Mouse (Mus musculus) regulatory T cell (primary cell): ENCODE measurements around the gene Npsr1.

ENCODE experiments used
- in situ Hi-C: fragments of 300-600 bp; cut with MboI, MseI; formaldehyde crosslinking; loops from one replicate; pipeline ENCODE4 v1.15.1; 2025; ENCODE audit warnings: high pct_unique_total_duplicates

The Npsr1 gene

DNA sequence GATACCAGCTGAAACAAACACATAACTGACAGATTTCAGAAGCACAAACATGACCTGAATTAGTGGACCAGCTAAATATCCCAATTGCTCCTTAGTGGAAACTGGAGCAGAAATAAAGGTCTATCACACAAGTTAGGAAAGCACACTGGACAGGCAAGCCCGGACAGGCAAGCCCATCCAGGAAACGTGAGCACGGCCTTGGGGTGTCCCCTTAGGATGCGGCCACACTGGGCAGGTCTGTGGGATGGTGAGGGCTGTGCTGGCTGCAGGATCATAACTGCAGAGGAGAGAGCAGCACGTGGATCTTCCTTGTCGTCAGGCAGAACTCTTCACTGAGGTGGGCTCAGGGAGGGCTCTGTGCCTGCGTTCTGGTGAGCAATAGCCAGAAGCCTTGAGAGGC lies at the start of gene Npsr1:
TSS of gene Npsr1 (plus strand) at position 301 of the 400 bp plus-strand sequence.
- in situ Hi-C loops: loop anchor here (10.0 kb wide), 1 partner anchor 947 kb away; no protein-coding TSS in a partner anchor

DNA sequence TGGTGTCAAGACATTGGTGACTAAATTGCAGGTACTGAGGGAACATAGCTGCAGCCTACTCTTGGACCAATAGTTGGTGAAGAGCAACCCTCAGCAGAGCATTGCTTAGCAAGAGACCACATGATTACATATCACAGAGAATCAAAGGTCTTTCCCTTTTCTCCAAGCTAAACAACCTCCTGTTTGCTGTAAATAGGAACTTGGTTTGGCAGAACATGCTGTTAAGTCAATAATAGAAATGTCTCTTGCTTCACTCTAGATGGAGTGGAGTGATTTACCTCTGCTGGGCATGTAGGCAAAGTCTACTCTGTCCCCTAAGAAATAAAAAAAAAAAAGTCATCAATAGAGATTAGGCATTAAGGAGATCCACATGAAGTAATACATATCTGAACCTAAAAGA lies 46.3 kb upstream of the Npsr1 start:
- in situ Hi-C loops: loop anchor here (10.0 kb wide), 1 partner anchor 1393 kb away; no protein-coding TSS in a partner anchor

DNA sequence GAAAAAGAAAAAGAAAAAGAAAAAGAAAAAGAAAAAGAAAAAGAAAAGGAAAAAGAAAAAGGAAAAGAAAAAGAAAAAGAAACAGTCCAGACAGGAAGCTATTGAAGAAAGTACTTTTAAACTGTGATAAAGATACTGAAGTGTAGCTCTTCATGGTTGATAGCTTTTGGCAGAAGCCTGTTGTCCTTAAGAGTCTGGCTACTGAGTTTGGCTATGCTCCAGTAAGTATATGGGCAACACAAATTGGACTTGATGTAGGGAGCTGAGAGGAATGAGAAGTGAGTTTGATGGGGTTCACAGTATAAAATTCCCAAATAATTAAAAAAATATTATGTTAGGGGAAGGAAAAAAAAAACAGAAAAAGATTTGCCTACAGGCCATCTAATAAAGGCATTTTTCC lies 34.5 kb upstream of the Npsr1 start:
- in situ Hi-C loops: no loop called here

DNA sequence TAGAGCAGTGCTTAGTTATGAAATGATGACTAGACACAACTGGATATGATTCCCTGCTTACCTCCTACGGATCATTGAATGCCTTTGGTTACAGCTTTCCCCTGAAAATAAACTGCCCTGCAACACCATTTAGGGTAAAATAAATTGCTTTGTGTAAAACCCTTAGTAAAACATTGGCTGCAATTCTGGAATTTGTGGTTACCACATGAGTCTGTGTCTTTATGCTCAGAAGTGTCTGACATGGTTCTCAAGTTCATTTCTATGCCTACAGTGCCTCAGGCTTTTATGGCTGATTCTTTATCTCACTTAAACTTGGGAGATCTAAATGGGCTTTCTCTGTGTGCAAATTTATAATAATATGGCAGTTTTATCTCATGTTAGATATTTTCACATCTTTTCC lies 26.1 kb upstream of the Npsr1 start:
- in situ Hi-C loops: no loop called here

- in situ Hi-C loops: no loop called here
Observed at GRCm38 (mm10) chr9:24077596-24077995, 20.2 kb upstream of the Npsr1 start.

DNA sequence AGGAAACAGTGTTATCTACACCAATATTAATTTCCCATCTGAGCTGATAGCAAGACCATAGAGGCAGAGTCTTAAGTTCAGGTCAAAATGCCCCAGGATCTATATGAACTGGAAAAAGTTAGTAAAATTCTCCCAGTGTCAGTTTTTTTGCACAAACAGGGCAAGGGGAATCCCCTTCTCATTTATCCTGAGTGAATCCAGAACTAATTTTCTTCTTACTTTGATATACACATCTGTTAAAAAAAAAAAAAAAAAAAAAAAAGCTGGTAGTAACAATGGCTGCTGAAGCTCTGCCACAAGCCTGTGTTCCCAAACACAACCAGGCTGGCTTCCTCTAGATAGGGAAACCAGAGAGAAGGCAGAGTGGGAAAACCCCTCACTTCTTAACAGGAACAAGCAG lies 5.9 kb upstream of the Npsr1 start:
- in situ Hi-C loops: loop anchor here (10.0 kb wide), 1 partner anchor 953 kb away; no protein-coding TSS in a partner anchor

- in situ Hi-C loops: loop anchor here (10.0 kb wide), 1 partner anchor 946 kb away; no protein-coding TSS in a partner anchor
Observed at GRCm38 (mm10) chr9:24098526-24098925, 730 bp downstream of the Npsr1 start.

GRCm38 (mm10) chr9:24099631-24100030 lies 1.8 kb downstream of the Npsr1 start:
- in situ Hi-C loops: loop anchor here (10.0 kb wide), 1 partner anchor 945 kb away; no protein-coding TSS in a partner anchor

- in situ Hi-C loops: no loop called here
Observed at GRCm38 (mm10) chr9:24119423-24119822, 21.6 kb downstream of the Npsr1 start.

DNA sequence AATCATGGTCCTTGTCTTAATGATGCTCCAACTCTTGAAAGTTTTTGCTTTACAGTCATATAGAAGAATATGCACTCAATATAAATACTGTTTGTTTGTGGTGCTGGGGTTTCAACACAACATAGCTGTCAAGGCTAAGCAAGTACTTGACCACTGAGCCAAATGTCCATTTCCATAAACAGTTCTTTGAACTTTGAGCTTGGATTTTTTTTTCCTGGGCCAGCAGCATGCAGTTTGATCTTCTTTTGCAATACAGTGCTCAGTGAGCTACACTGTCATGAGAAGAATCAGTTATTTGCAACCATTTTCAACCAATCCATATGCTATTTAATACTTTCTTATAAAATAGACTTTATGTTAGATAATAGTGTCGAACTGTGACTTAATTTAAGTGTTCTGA lies 35.3 kb downstream of the Npsr1 start:
- in situ Hi-C loops: no loop called here

GRCm38 (mm10) chr9:24136354-24136753 lies 38.6 kb downstream of the Npsr1 start:
- in situ Hi-C loops: no loop called here

DNA sequence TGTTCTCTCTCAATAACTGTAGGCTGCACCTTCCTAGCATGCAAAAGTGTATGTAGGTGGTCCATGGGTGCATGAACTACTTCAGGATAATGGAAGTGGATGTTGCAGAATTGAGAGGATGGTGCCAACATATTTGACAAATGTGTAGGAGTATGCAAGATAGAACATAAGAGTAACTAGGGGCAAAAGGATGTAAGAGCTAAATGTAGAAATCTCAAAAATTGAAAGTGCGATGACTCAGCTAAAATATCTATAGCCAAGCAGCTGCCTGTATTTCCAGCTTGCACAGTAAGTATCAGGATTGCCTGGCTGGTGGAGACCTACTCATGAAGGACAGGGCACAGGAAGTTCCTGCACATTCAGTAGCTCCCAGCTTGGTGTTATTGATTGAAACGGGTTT lies 46.5 kb downstream of the Npsr1 start:
- in situ Hi-C loops: no loop called here

GRCm38 (mm10) chr9:24157208-24157607 lies 59.4 kb downstream of the Npsr1 start:
- in situ Hi-C loops: no loop called here

DNA sequence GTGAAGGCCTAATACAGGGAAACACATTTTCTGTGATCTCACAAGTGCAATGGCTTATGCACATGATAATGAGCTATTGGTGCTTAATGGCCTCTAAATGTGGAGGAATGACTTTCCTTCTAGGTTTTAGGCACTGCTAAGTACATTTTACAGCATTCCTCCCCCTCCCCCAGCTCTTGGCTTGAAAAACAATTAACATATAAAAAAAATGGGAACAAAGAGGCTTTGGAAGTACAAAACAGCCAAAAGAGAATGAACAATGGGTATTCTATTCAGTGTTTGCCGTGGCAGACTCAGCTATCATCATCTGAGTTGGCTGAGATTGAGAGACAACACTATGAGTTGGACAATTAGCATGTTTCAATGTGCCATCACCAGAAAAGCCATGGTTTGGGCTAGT lies 62.6 kb downstream of the Npsr1 start:
- in situ Hi-C loops: loop anchor here (10.0 kb wide), 1 partner anchor 406 kb away; no protein-coding TSS in a partner anchor

- in situ Hi-C loops: loop anchor here (10.0 kb wide), 1 partner anchor 414 kb away; no protein-coding TSS in a partner anchor
Observed at GRCm38 (mm10) chr9:24168501-24168900, 70.7 kb downstream of the Npsr1 start.

GRCm38 (mm10) chr9:24170728-24171127 lies 72.9 kb downstream of the Npsr1 start:
- in situ Hi-C loops: no loop called here

- in situ Hi-C loops: no loop called here
Observed at GRCm38 (mm10) chr9:24178744-24179143, 80.9 kb downstream of the Npsr1 start.

DNA sequence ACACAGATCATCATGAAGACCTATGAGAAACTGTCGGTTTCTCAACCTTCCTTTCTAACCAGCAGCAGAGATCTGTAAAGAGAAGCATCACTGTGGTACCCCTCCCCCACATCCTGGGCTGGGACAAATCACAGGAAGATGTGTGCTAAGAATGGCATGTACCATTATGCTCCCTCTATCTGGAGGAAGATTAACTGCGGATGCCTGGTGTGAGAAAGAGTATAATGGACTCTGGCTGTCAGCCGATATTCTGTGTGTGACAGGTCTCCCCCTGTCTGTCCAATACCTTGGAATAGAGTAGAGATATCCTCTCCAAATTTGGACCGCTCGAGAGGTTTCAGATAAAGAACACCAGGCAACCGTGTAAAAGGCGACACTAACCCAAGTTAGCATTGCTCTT lies 83.1 kb downstream of the Npsr1 start:
- in situ Hi-C loops: no loop called here

GRCm38 (mm10) chr9:24186289-24186688 lies 88.5 kb downstream of the Npsr1 start:
- in situ Hi-C loops: no loop called here

DNA sequence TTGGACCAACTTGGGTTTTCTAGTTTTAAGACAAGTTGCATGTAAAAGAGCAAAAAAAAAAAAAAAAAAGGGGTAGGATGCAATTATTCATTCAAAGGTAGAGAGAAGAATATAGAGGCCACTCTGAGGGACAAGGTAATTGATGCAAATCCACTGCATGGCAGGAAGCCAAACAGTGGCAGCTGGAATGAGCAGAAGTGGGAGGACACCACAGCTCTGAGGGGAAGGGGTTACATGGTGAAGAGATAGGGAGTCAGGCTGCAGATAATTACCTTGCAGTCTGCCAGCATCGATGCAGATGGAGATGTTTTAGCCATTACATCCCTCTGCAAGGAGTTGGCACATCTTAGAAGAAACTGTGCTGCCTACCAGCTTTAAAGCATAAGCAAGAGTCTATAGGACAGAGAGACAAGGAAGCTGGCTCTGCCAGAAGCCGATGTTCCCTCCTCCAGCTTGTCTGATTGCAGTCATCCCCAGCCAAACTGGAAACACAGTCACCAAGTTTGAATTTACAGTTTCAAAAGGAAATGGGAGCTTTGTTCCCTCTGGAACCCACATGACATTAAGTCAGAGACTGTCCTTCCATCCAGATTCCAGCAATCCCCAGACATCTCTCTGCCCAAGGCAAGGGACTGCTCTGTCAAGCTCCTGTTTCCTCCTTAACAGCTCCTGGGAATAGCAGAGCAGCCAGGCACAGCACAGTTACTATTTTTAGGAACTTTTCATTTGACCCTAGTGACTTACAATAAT lies 91.9 kb downstream of the Npsr1 start:
- in situ Hi-C loops: no loop called here

GRCm38 (mm10) chr9:24190261-24190588 lies 92.4 kb downstream of the Npsr1 start:
- in situ Hi-C loops: no loop called here

- in situ Hi-C loops: no loop called here
Observed at GRCm38 (mm10) chr9:24198254-24198653, 100.5 kb downstream of the Npsr1 start.

DNA sequence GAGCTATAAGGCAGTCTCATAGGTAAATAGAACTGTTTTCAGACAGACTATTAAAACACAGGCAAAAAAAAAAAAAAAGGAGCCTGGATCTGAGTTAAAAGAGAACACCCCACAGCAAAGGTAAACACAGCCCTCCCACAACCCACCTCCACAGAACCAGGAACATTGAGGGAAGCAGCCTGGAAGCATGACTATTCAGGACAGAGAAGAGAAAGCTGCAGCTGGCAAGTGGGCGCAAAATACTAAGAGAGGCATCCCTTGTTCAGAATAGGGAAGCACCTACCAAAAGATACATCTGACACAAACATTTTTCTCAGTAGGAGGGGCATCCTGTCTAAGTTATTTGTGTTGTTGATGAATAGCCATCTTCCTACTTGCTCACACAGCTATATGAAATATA lies 113.8 kb downstream of the Npsr1 start:
- in situ Hi-C loops: no loop called here
